Mouse (Mus musculus) hindbrain, embryonic 16.5 days (tissue): ENCODE data around the gene Prr29. TPM values are rescaled to one million over a fixed set of nuclear protein-coding genes. Genes with fewer than 3 reads are reported as not detected.

Experiments used
- ATAC-seq: fragments of 200-750 bp; cut with Nextera tagmentation; 2 replicates; pipeline ENCODE4 v1.8.0; 2017; ENCODE audit warnings: moderate TSS enrichment, moderate library complexity
- H3K27ac ChIP-seq: fragments of 300-500 bp; sonication (generic); 2 replicates; pipeline ENCODE4 v1.5.1; 2014; ENCODE audit warnings: low read depth, mild to moderate bottlenecking, control low read depth, low read length, moderate library complexity
- H3K27me3 ChIP-seq: fragments of 300-500 bp; sonication (generic); replicated peaks from 2 replicates; pipeline ENCODE4 v1.6.1; 2014; ENCODE audit warnings: low read length; ENCODE audit not compliant: control insufficient read depth, insufficient read depth
- H3K36me3 ChIP-seq: fragments of 300-500 bp; sonication (generic); 2 replicates; pipeline ENCODE4 v1.6.1; 2014; ENCODE audit warnings: mild to moderate bottlenecking, low read length, moderate library complexity, mixed read lengths; ENCODE audit not compliant: control insufficient read depth, insufficient read depth
- H3K4me1 ChIP-seq: fragments of 300-500 bp; sonication (generic); 2 replicates; pipeline ENCODE4 v1.6.1; 2014; ENCODE audit warnings: low read depth, low read length; ENCODE audit not compliant: control insufficient read depth, insufficient read depth
- H3K4me2 ChIP-seq: fragments of 300-500 bp; sonication (generic); 2 replicates; pipeline ENCODE4 v1.6.1; 2014; ENCODE audit warnings: mild to moderate bottlenecking, low read length, control low read depth, moderate library complexity
- H3K4me3 ChIP-seq: fragments of 300-500 bp; sonication (generic); 2 replicates; pipeline ENCODE4 v1.5.1; 2014; ENCODE audit warnings: mild to moderate bottlenecking, low read length, control low read depth, moderate library complexity
- H3K9ac ChIP-seq: fragments of 300-500 bp; sonication (generic); 2 replicates; pipeline ENCODE4 v1.6.1; 2014; ENCODE audit warnings: low read depth, mild to moderate bottlenecking, control low read depth, low read length, moderate library complexity
- H3K9me3 ChIP-seq: fragments of 300-500 bp; sonication (generic); 2 replicates; pipeline ENCODE4 v1.6.1; 2014; ENCODE audit warnings: mild to moderate bottlenecking, low read length, moderate library complexity; ENCODE audit not compliant: control insufficient read depth
- WGBS: fragments of 180-500 bp; shearing (Covaris S2); extraction: QIAGEN DNeasy Blood & Tissue Kit; methylation state at CpG from one replicate; pipeline ENCODE4 v1.1.7; 2014; 5-methylcytosine and 5-hydroxymethylcytosine counted together
- polyA plus RNA-seq: library from polyadenylated mRNA; unstranded; fragments of >200 nt; fragmentation: Nextera tagmentation; extraction: Ambion mirVana; gene quantifications from 2 replicates; pipeline ENCODE4 v1.2.1, GENCODE M21; 2015

The Prr29 gene
- polyA plus RNA-seq, 1 experiment from 2014 or later: not detected

DNA sequence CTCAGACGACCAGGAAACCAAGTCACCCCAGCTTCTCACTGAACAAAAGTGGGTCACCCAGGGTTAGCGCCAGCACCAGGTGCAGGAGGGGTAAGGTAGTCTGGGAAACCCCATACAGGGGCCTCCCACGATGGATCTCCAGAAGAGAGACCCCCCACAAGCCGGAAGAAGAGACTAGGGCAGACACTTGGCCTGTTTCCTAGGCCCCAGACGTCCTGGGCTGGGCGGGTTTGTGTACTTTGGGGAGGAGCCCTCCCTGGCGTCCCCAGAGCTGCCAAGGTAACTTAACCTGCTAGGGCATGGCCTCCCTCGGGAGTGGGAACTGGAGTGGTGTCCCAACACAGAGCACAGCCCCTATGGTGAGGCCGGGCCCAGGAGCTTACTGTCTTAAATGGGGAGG lies 9.3 kb downstream of the Prr29 start:
- Histone ChIP-seq H3K27ac (no peak overlapping the region), H3K4me3 (no peak overlapping the region), H3K4me2 (no peak overlapping the region), H3K4me1 (no peaks in the 10 kb centered on the region), H3K9ac (no peak overlapping the region), H3K9me3 (no peaks in the 10 kb centered on the region), H3K27me3 (no peaks in the 10 kb centered on the region), H3K36me3 (no peaks in the 10 kb centered on the region)
- no peak for ATAC-seq
- 52% methylated on average over 9 of the region's 9 CpGs for WGBS

DNA sequence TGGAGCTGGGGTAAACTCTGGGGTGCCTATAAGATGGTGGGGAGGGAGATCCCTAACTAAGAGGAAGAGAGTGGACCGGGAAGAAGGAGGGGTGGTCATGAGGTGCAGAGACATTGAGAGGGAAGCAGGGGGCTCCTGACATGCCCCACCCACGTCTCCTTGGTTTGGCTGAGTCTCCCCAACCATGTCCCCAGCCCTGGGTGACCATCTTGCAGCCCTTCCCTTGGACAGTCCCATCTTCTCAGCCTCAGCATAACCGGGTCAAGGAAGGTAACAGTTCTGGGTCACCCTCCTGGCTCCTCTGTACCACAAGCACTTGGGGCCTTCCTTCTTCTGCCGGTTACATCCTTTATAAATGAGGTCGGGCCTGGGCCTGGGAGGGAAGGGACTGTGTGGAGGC lies 9.7 kb downstream of the Prr29 start:
- no peaks in the 10 kb centered on the region for H3K36me3 ChIP-seq
- H3K9ac ChIP-seq: no peak overlapping the region
- WGBS: 81% methylated on average over 5 of the region's 5 CpGs
- no peak overlapping the region for H3K4me2 ChIP-seq
- H3K27ac ChIP-seq: no peak overlapping the region
- ATAC-seq: no peak
- H3K9me3 ChIP-seq: no peaks in the 10 kb centered on the region
- no peaks in the 10 kb centered on the region for H3K27me3 ChIP-seq
- H3K4me1 ChIP-seq: no peaks in the 10 kb centered on the region
- no peak overlapping the region for H3K4me3 ChIP-seq

DNA sequence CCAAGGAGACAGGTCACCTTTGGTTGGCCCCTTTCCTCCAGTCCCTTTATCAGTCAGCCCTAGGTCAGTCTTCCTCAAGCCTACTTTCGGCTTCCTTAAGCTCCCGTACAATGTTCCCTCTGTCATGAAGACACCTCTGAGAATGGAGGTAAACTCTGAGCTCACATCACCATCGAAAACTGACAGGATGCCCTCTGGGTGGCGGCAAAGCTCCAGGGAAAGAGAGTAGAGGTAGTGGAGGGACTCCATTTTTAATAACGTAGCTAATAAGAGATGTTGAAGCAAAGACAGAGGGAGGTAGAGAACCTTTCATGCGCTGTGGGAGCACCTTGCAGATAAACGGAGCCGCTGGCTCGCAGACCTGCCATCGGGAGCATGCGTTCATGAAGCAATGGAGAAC lies 15.7 kb downstream of the Prr29 start:
- Histone ChIP-seq H3K4me2 (no peak overlapping the region), H3K9ac (no peak overlapping the region), H3K4me3 (no peak overlapping the region), H3K27me3 (no peaks in the 10 kb centered on the region), H3K9me3 (no peaks in the 10 kb centered on the region), H3K4me1 (no peaks in the 10 kb centered on the region), H3K36me3 (no peaks in the 10 kb centered on the region), H3K27ac (no peak overlapping the region)
- no peak for ATAC-seq
- 83% methylated on average over 11 of the region's 11 CpGs for WGBS

DNA sequence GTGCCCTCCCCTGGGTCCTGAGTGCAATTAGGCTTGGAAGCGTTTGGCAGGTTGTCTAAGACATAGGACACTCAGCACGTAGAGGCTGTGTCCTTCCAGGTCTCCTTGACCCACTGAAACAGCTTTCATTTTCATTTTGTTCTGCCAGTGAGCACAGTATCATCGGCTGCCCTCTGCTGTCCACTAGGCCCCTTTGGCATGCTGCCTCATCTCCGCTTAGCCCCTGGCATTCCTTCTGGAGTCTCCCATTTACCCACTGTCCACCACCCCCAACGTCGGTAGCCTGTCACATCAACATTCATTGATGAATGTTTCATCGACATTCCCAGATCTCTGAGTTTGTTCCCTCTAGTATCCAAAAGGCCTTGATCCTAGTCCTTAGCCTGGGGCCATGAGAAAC lies 16.6 kb downstream of the Prr29 start:
- Histone ChIP-seq H3K4me3 (no peak overlapping the region), H3K36me3 (no peaks in the 10 kb centered on the region), H3K4me1 (no peaks in the 10 kb centered on the region), H3K27ac (no peak overlapping the region; the same call in 1 of the 2 replicates), H3K4me2 (no peak overlapping the region), H3K9ac (no peak overlapping the region), H3K27me3 (no peaks in the 10 kb centered on the region), H3K9me3 (no peaks in the 10 kb centered on the region)
- no peak for ATAC-seq
- WGBS: 85% methylated on average over 7 of the region's 7 CpGs

DNA sequence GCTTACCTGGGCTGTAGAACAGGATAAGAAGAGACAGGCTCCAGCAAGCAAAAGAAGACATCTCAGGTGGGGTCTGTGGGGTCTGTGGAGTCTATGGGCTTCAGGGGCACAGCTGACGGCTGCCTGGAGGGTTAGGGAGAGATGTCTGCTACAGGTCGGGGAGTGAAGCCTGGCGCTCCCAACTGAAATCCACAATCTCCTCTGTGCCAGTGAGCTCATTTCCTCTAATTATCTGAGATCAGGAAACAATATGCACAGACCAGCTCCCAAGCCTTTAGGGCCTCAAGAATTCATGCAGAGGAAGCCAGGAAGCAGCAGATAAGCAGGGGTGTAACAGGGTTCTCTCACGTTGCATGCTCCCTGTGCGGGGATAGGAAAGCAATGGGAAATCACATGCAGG lies 17.2 kb downstream of the Prr29 start:
- H3K36me3 ChIP-seq: no peaks in the 10 kb centered on the region
- no peak overlapping the region; the same call in 1 of the 2 replicates for H3K27ac ChIP-seq

GRCm38 (mm10) chr11:106383051-106383790 lies 17.9 kb downstream of the Prr29 start:
- 83% methylated on average over 6 of the region's 6 CpGs for WGBS
- H3K9me3 ChIP-seq: no peaks in the 10 kb centered on the region
- no peak for ATAC-seq
- H3K9ac ChIP-seq: no peak overlapping the region
- no peak overlapping the region for H3K4me2 ChIP-seq
- H3K4me3 ChIP-seq: no peak overlapping the region
- H3K36me3 ChIP-seq: no peaks in the 10 kb centered on the region
- H3K27ac ChIP-seq: no peak overlapping the region
- H3K4me1 ChIP-seq: no peaks in the 10 kb centered on the region
- no peaks in the 10 kb centered on the region for H3K27me3 ChIP-seq

More for the DNA sequence above, 17.2 kb downstream of the Prr29 start:
- H3K9me3 ChIP-seq: no peaks in the 10 kb centered on the region
- no peak overlapping the region for H3K4me2 ChIP-seq
- H3K4me1 ChIP-seq: no peaks in the 10 kb centered on the region
- no peak overlapping the region for H3K9ac ChIP-seq
- no peak for ATAC-seq
- no peaks in the 10 kb centered on the region for H3K27me3 ChIP-seq
- 74% methylated on average over 5 of the region's 5 CpGs for WGBS
- H3K4me3 ChIP-seq: no peak overlapping the region

GRCm38 (mm10) chr11:106386409-106386808 lies 21.1 kb downstream of the Prr29 start:
- Histone ChIP-seq H3K4me1 (no peaks in the 10 kb centered on the region), H3K36me3 (no peaks in the 10 kb centered on the region), H3K9me3 (no peaks in the 10 kb centered on the region), H3K4me2 (no peak overlapping the region), H3K4me3 (no peak overlapping the region), H3K27me3 (no peaks in the 10 kb centered on the region), H3K9ac (no peak overlapping the region), H3K27ac (no peak overlapping the region)
- WGBS: 95% methylated on average over 3 of the region's 3 CpGs
- ATAC-seq: no peak

DNA sequence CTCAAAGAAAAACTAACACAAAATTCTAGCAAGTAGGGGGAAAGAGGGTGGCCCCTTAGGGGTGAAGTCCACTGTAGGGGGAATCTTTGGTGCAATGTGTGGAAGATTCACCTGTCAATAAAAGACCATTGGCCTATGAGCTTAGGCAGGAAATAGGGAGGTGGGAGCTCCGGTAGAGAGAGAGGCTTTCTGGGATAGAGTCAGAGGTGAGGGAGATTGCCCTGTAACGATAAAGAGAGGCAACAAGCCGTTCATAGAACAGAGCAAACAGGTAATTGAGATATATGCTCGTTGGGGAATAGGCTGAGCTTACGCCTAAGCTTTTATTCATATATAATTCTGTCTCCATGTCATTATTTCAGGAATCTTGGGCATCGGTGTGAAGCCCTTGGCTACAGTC lies 21.7 kb downstream of the Prr29 start:
- no peaks in the 10 kb centered on the region for H3K36me3 ChIP-seq
- H3K4me3 ChIP-seq: no peak overlapping the region
- no peak overlapping the region for H3K9ac ChIP-seq
- H3K27ac ChIP-seq: no peak overlapping the region
- ATAC-seq: no peak
- no peak overlapping the region for H3K4me2 ChIP-seq
- WGBS: 80% methylated on average over 6 of the region's 6 CpGs
- H3K27me3 ChIP-seq: no peaks in the 10 kb centered on the region
- no peaks in the 10 kb centered on the region for H3K4me1 ChIP-seq
- no peaks in the 10 kb centered on the region for H3K9me3 ChIP-seq

- Histone ChIP-seq H3K27ac (no peak within 1 kb of the TSS), H3K4me1 (no peaks in the 10 kb centered on the region), H3K27me3 (no peaks in the 10 kb centered on the region), H3K9ac (no peak within 1 kb of the TSS), H3K4me2 (no peak within 1 kb of the TSS), H3K9me3 (no peaks in the 10 kb centered on the region), H3K36me3 (no peaks in the 10 kb centered on the region), H3K4me3 (no peak within 1 kb of the TSS)
- no peak for ATAC-seq
- WGBS: 93% methylated on average over 6 of the region's 6 CpGs
Measured at GRCm38 (mm10) chr11:106387791-106388216, 22.5 kb downstream of the Prr29 start, which contains the start of gene Icam2. Gene Icam2 (minus strand): TSS chr11:106388075.
